Mouse (Mus musculus) forebrain, embryonic 15.5 days (tissue): Measurements from ENCODE around the gene Nudt5. TPM values are rescaled to one million over a fixed set of nuclear protein-coding genes. Genes with fewer than 3 reads are reported as not detected.
A peak's percentile ranks its signal among the peaks of the same experiment; 100 is the strongest.

Source experiments
- ATAC-seq: fragments of 200-750 bp; cut with Nextera tagmentation; replicated peaks from 2 replicates; pipeline ENCODE4 v1.8.0; 2017; ENCODE audit warnings: mild to moderate bottlenecking, moderate TSS enrichment, moderate library complexity
- H3K27ac ChIP-seq: fragments of 300-500 bp; sonication (generic); replicated peaks from 2 replicates; pipeline ENCODE4 v1.5.1; 2015; ENCODE audit warnings: mild to moderate bottlenecking, inconsistent platforms
- H3K27me3 ChIP-seq: fragments of 300-500 bp; sonication (generic); 2 replicates; pipeline ENCODE4 v1.6.1; 2015; ENCODE audit warnings: inconsistent platforms
- H3K36me3 ChIP-seq: fragments of 300-500 bp; sonication (generic); 2 replicates; pipeline ENCODE4 v1.6.1; 2015; ENCODE audit warnings: mild to moderate bottlenecking, inconsistent platforms
- H3K4me1 ChIP-seq: fragments of 300-500 bp; sonication (generic); 2 replicates; pipeline ENCODE4 v1.6.1; 2015; ENCODE audit warnings: inconsistent platforms
- H3K4me2 ChIP-seq: fragments of 300-500 bp; sonication (generic); replicated peaks from 2 replicates; pipeline ENCODE4 v1.6.1; 2015; ENCODE audit warnings: mild to moderate bottlenecking, inconsistent platforms
- H3K4me3 ChIP-seq: fragments of 300-500 bp; sonication (generic); 2 replicates; pipeline ENCODE4 v1.5.1; 2015; ENCODE audit warnings: mild to moderate bottlenecking, inconsistent platforms
- H3K9ac ChIP-seq: fragments of 300-500 bp; sonication (generic); replicated peaks from 2 replicates; pipeline ENCODE4 v1.6.1; 2015; ENCODE audit warnings: mild to moderate bottlenecking, inconsistent platforms
- H3K9me3 ChIP-seq: fragments of 300-500 bp; sonication (generic); 2 replicates; pipeline ENCODE4 v1.6.1; 2016; ENCODE audit warnings: inconsistent platforms
- WGBS: fragments of 180-500 bp; shearing (Covaris S2); methylation state at CpG from one replicate; pipeline ENCODE4 v1.1.7; 2015; ENCODE audit warnings: mixed read lengths; 5-methylcytosine and 5-hydroxymethylcytosine counted together
- polyA plus RNA-seq: library from polyadenylated mRNA; unstranded; fragments of >200 nt; fragmentation: Nextera tagmentation; extraction: Ambion mirVana; gene quantifications from 2 replicates; pipeline ENCODE4 v1.2.1, GENCODE M21; 2015

Gene Nudt5
- polyA plus RNA-seq, 1 experiment from 2014 or later, result 33.2 TPM

DNA sequence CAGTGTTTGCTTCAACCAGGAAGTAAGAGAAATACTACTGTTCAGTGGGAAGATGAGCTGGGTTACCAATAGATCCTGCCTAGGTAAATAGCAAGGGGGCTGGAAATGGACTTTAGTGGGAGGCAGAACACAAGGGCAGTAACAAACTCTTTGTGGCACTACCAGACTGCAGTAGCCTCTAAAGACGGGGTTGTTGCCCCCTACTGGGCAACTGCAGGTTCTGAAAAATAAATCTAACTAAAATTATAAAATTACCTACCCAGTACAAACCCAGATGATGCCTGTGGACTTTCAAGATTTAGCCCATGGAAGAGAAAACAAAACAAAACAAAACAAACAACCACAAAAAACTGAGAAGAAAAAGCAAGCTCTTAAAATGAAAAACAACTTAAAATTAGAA lies 20.6 kb upstream of the Nudt5 start:
- Histone ChIP-seq H3K27ac (no peak overlapping the region), H3K27me3 (no peaks in the 10 kb centered on the region), H3K36me3 (peaks cover 48% of the 10 kb centered on the region)

DNA sequence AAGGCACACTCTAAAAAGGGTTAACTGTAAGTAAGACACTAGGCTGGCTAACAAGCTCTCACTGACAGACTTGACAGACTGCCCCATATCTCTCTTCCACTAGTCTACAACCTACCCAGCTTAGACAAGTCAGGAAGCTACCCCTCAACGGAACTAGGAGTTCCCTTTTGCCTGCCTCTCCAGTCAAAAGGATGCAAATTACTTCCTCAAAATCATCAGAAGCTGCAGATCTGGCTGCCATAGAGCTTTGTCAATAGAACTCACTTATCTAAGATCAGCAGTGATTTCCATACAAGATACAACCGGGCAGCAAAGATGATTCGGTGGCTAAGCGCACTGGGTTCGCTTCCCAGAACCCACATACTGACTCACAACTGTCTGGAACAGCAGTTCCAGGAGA lies 20.1 kb upstream of the Nudt5 start:
- no peak overlapping the region for H3K27ac ChIP-seq
- no peaks in the 10 kb centered on the region for H3K4me1 ChIP-seq
- no peak overlapping the region for H3K4me3 ChIP-seq
- no peaks in the 10 kb centered on the region for H3K27me3 ChIP-seq
- no peaks in the 10 kb centered on the region for H3K9me3 ChIP-seq
- H3K9ac ChIP-seq, result no peak overlapping the region
- no peak for ATAC-seq
- H3K36me3 ChIP-seq, result peaks cover 46% of the 10 kb centered on the region
- 90% methylated on average over 5 of the region's 5 CpGs for WGBS
- no peak overlapping the region for H3K4me2 ChIP-seq

More for the DNA sequence above, 20.6 kb upstream of the Nudt5 start:
- H3K9ac ChIP-seq, result no peak overlapping the region
- H3K4me1 ChIP-seq, result no peaks in the 10 kb centered on the region
- H3K9me3 ChIP-seq, result no peaks in the 10 kb centered on the region
- no peak for ATAC-seq
- 19% methylated on average over 1 of the region's 1 CpGs for WGBS
- H3K4me3 ChIP-seq, result no peak overlapping the region
- H3K4me2 ChIP-seq, result no peak overlapping the region

DNA sequence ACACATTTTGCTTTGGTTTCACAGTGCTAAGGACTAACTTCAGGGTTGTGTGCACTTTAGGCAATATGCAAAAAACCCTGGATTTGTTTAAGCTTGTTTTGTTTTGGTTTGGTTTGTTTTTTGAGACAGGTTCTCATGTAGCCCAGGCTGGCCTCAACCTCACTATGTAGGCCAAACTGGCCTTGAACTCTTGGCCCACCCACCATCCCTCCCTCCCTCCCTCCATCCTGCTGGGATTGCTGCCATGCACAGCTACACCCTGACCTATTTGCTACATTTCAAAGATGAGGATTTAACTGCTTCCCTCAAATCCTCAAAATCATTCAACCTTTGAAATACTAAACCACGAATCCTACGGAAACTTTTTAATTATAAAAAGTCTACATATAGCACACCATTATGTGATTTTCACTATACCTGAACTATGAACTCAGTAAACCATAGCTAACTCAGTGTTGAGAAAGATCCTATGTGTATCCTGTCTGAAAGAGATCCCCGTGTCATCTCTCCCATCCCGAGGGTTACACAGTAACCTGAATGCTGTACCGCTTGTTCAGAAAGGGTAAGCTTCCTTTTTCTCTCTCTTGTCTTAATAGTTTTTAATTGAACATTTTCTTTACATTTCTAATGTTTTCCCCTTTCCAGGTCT lies 19.4 kb upstream of the Nudt5 start:
- Histone ChIP-seq H3K9me3 (no peaks in the 10 kb centered on the region), H3K27me3 (no peaks in the 10 kb centered on the region), H3K9ac (no peak overlapping the region), H3K4me2 (no peak overlapping the region), H3K4me1 (no peaks in the 10 kb centered on the region), H3K36me3 (peaks cover 44% of the 10 kb centered on the region), H3K4me3 (no peak overlapping the region), H3K27ac (no peak overlapping the region)
- ATAC-seq, result no peak
- 92% methylated on average over 5 of the region's 5 CpGs for WGBS

DNA sequence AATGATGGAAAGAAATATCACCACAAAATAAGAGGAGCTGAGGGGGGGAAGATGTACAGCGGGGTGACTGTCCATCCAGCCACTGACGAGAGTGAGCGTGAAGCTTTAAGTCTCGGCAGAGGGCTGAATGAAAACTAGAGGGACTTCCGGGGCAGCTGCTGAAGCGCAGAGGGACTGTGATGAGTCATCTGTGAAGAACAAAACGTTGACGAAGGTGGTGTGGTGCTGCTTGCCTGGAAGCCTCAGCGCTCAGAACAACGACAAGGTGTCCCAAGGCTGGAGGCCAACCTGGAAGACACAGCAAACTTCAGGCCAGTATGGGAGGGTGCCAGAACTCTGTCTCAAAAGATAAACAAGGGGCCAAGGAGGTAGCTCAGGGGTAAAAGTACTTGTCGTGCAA lies 4.0 kb upstream of the Nudt5 start:
- H3K36me3 ChIP-seq, result peaks cover 48% of the 10 kb centered on the region
- no peak overlapping the region for H3K4me2 ChIP-seq
- H3K27me3 ChIP-seq, result no peaks in the 10 kb centered on the region
- H3K27ac ChIP-seq, result no peak overlapping the region
- 98% methylated on average over 11 of the region's 11 CpGs for WGBS
- no peak overlapping the region for H3K4me3 ChIP-seq
- H3K9ac ChIP-seq, result no peak overlapping the region
- H3K9me3 ChIP-seq, result no peaks in the 10 kb centered on the region
- ATAC-seq, result no peak
- H3K4me1 ChIP-seq, result peaks cover 9% of the 10 kb centered on the region

DNA sequence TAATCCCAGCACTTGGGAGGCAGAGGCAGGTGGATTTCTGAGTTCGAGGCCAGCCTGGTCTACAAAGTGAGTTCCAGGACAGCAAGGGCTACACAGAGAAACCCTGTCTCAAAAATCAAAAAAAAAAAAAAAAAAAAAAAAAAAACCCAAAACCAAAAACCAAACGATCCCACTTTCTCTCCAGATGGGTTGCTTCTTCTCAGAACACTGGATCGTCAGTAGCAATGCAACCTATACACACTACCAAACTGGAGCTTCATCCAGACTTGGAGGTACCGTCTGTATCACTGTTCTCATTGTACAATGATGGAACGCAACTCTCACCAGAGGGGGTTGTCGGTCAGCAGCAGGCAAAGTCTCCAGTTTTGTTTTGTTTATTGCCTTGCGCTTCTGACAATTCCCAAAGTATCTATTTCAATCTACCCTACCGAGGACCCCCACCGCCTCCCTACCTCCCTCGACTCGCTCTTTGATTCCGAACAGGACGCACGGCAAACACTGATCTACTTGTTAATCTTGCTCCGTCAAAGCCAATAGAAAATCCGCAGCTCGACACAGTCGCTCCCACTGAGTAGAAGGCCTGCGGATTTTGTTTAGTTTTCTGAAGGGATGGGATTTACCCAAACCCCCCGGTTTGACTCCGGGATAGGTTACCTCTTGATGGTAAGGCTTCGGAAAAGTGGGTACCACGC lies 492 bp upstream of the Nudt5 start:
- Histone ChIP-seq H3K27me3 (no peaks in the 10 kb centered on the region), H3K4me2 (peak overlapping the region; percentile 47), H3K4me1 (peaks cover 18% of the 10 kb centered on the region), H3K9me3 (no peaks in the 10 kb centered on the region), H3K36me3 (peaks cover 26% of the 10 kb centered on the region), H3K27ac (peak overlapping the region; percentile 96), H3K9ac (peak overlapping the region; percentile 92), H3K4me3 (peak overlapping the region; percentile 66)
- peak; percentile 53 for ATAC-seq
- 3% methylated on average over 23 of the region's 23 CpGs for WGBS

DNA sequence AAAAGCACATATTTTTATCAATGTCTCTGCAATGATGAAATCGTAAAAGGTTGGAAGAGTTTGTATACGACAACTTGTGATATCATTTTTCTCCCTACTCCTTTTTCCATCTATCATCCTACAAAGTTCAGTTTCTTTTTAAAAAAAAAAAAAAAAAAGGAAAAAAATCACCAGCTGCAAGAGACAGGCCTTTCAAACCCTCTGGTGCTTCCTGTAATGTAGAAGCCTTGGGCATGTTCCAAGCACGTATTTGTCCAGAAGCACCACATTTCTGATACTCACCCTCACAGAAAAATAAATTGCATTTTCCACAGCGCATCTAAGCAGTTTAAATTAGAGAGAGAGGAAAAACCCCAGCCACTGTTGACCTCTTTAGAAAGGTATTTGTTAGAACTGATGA lies 1.0 kb downstream of the Nudt5 start:
- H3K27me3 ChIP-seq, result no peaks in the 10 kb centered on the region
- peaks cover 18% of the 10 kb centered on the region for H3K4me1 ChIP-seq
- peak overlapping the region; percentile 66 for H3K4me3 ChIP-seq
- H3K36me3 ChIP-seq, result peaks cover 11% of the 10 kb centered on the region
- ATAC-seq, result no peak
- H3K9me3 ChIP-seq, result no peaks in the 10 kb centered on the region
- peak overlapping the region; percentile 96 for H3K27ac ChIP-seq
- H3K4me2 ChIP-seq, result peak overlapping the region; percentile 63
- 30% methylated on average over 4 of the region's 4 CpGs for WGBS
- peak overlapping the region; percentile 92 for H3K9ac ChIP-seq

DNA sequence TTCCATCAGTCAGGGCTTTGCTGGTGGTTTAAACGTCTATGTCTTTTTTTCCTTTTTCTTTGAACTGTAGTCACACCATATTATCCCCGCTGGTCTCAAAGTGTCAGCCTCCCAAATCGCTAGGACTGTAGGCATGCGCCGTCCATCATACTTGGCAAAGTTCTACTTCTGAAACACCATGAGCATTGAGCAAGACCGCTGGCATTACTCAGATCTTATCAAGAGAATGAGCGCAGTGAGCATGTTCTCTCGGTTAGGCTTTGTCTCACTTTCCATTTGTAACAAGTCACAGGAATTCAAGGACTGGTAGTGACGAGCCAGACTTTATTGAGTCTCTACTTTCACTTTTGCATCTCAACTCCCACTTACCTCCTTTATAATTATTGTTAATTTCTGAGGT lies 6.3 kb downstream of the Nudt5 start:
- peaks cover 6% of the 10 kb centered on the region for H3K4me1 ChIP-seq
- no peak for ATAC-seq
- no peaks in the 10 kb centered on the region for H3K27me3 ChIP-seq
- no peaks in the 10 kb centered on the region; the same call in 1 of the 2 replicates for H3K36me3 ChIP-seq
- H3K4me3 ChIP-seq, result no peak overlapping the region
- H3K9me3 ChIP-seq, result no peaks in the 10 kb centered on the region
- 93% methylated on average over 9 of the region's 9 CpGs for WGBS
- no peak overlapping the region for H3K9ac ChIP-seq
- H3K27ac ChIP-seq, result no peak overlapping the region
- H3K4me2 ChIP-seq, result no peak overlapping the region

DNA sequence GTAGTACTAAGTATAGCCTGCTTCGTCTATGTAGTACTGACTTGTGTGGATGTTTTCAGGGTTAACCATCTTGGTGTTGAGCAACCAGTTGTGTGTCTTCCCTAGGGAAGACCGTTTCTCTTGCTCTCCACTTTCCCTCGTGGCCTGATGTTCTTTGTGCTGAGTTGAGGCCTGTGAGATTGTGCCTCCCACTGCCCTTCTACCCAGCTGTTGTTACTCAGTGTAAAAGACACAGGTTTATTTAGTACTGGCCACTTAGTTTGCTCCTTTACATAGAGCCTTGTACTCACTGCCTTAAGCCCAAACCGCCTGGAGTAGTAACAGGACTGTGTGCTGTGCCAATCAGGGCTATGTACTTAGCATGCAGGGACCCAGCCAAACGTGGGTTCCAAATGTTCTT lies 7.0 kb downstream of the Nudt5 start:
- Histone ChIP-seq H3K36me3 (peaks cover 4% of the 10 kb centered on the region; the same call in 1 of the 2 replicates), H3K9me3 (no peaks in the 10 kb centered on the region), H3K9ac (no peak overlapping the region), H3K4me1 (no peaks in the 10 kb centered on the region), H3K4me2 (no peak overlapping the region), H3K27ac (no peak overlapping the region), H3K27me3 (no peaks in the 10 kb centered on the region), H3K4me3 (no peak overlapping the region)
- 84% methylated on average over 5 of the region's 5 CpGs for WGBS
- ATAC-seq, result no peak

DNA sequence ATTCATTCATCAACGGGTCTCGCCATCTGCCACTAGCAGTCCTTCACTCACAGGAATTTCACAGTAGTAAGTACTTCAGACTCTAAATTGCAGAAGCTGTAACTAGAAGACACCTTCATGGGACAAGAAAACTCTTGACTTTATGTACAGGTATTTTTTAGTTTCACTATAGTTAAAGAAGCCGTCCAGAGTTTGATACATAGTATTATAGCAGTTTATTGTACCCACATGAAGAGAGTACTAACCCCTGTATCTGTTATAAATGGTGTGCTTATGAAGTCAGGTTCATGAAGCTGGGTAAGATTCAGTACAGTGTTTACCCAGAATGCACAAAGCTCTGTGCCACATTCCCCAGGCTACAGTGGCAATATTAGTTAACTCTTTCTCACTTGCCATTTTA lies 18.0 kb downstream of the Nudt5 start, which contains the start of gene Gm13199:
Gm13199 (minus strand) TSS at position 101 of the 400 bp plus-strand sequence.
- WGBS, result 93% methylated on average over 3 of the region's 3 CpGs
- Histone ChIP-seq H3K4me3 (no peak within 1 kb of the TSS), H3K4me2 (no peak within 1 kb of the TSS), H3K27ac (no peak within 1 kb of the TSS), H3K27me3 (no peaks in the 10 kb centered on the region), H3K36me3 (peaks cover 41% of the 10 kb centered on the region), H3K9me3 (no peaks in the 10 kb centered on the region), H3K4me1 (no peaks in the 10 kb centered on the region), H3K9ac (no peak within 1 kb of the TSS)
- no peak for ATAC-seq

DNA sequence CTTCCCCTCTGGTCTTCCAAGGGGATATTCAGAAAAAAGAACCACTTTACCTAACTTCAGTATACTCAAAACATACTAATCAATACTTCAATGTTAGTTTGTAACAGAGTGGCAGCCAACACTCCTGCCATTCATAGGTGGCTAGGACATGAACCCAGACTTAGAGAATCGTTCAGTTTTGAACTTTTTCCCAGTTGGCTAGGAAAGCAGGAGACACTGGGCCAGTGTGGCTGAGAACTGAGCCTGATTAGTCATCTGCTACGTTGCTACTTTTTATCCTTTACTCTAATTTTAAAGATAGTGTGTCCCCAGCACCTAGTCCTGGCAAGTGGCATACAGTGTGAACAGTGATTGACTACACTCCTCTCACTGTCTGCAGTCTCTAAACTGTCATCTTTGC lies 22.9 kb downstream of the Nudt5 start:
- Histone ChIP-seq H3K9me3 (no peaks in the 10 kb centered on the region), H3K4me1 (no peaks in the 10 kb centered on the region), H3K36me3 (peaks cover 58% of the 10 kb centered on the region), H3K27me3 (no peaks in the 10 kb centered on the region), H3K4me2 (no peak overlapping the region), H3K9ac (no peak overlapping the region), H3K4me3 (no peak overlapping the region), H3K27ac (no peak overlapping the region)
- 87% methylated on average over 2 of the region's 2 CpGs for WGBS
- ATAC-seq, result no peak

DNA sequence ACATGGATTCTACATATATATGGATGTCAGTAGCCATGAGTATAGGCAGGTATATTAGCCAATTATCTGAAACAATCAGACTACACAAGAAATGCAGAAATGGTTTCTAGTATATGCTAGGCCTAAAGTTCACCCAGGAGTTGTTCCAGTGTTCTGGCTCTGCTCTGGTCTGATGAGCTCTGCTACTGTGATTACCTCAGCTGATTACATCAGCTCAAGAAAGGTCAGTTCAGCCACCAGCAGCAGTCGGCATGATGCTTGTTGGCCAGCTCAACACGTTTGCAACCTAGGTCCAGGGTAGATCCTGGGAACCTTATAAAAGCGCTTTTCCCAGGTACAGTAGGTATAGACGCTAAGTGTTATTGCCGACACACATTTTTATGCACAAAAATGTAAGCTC lies 24.9 kb downstream of the Nudt5 start:
- H3K4me1 ChIP-seq, result no peaks in the 10 kb centered on the region
- 92% methylated on average over 5 of the region's 5 CpGs for WGBS
- H3K4me3 ChIP-seq, result no peak overlapping the region
- no peaks in the 10 kb centered on the region for H3K9me3 ChIP-seq
- peaks cover 57% of the 10 kb centered on the region for H3K36me3 ChIP-seq
- no peak overlapping the region for H3K9ac ChIP-seq
- no peak overlapping the region for H3K27ac ChIP-seq
- ATAC-seq, result no peak
- no peaks in the 10 kb centered on the region for H3K27me3 ChIP-seq
- no peak overlapping the region for H3K4me2 ChIP-seq

DNA sequence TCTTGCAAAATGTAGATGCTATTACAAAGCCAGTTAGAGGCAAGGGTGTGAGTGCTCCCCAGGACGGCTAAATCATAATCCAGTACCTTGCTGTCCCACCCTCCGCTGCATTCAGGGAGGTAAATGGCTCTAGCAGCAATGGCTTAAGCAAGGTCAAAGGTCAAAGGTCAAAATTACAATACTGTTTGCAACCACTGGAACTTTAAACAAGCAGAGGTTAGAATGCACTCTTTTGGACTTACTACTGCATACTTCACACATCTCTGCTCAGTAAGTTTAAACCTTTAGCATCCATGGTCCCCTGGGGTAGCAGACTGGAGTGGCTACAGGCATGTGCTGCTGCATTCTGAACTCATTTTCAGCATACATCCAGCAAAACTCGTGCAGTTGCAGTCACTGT lies 32.6 kb downstream of the Nudt5 start:
- no peak for ATAC-seq
- WGBS, result 75% methylated on average over 3 of the region's 3 CpGs
- H3K36me3 ChIP-seq, result peaks cover 71% of the 10 kb centered on the region
- H3K9me3 ChIP-seq, result no peaks in the 10 kb centered on the region
- H3K4me2 ChIP-seq, result no peak overlapping the region
- H3K27ac ChIP-seq, result no peak overlapping the region
- H3K27me3 ChIP-seq, result no peaks in the 10 kb centered on the region
- no peaks in the 10 kb centered on the region for H3K4me1 ChIP-seq
- H3K4me3 ChIP-seq, result no peak overlapping the region
- H3K9ac ChIP-seq, result no peak overlapping the region
